Mouse (Mus musculus): ENCODE data around the gene Secisbp2l.

The Secisbp2l gene

GRCm38 (mm10) chr2:125704907-125705631 is 77.6 kb downstream of the Secisbp2l start:
- no peak for DNase-seq (ENCODE audit: low spot score in 2 of 2)

- no peak for DNase-seq (ENCODE audit: low spot score in 2 of 2)
These were observed 79.8 kb downstream of the Secisbp2l start for GRCm38 (mm10) chr2:125702851-125703250.

- no peak for DNase-seq (ENCODE audit: low spot score in 2 of 2)
These were observed 81.1 kb downstream of the Secisbp2l start for GRCm38 (mm10) chr2:125701606-125702005.

GRCm38 (mm10) chr2:125696219-125696618 is 86.5 kb downstream of the Secisbp2l start:
- no peak for DNase-seq (ENCODE audit: low spot score in 2 of 2)

- DNase-seq (ENCODE audit: low spot score in 2 of 2): no peak
These were observed 87.9 kb downstream of the Secisbp2l start for GRCm38 (mm10) chr2:125694798-125695197.

- DNase-seq (ENCODE audit: low spot score in 2 of 2): no peak
These were observed 90.7 kb downstream of the Secisbp2l start for GRCm38 (mm10) chr2:125692010-125692409.
